Mouse (Mus musculus): ENCODE data around the gene Cp. TPM values are rescaled to one million over a fixed set of nuclear protein-coding genes. Genes with fewer than 3 reads are reported as not detected.

Cp gene
- polyA plus RNA-seq (2012; rRNA removed) = 0.38 and 0.52 TPM in 2 replicates

DNA sequence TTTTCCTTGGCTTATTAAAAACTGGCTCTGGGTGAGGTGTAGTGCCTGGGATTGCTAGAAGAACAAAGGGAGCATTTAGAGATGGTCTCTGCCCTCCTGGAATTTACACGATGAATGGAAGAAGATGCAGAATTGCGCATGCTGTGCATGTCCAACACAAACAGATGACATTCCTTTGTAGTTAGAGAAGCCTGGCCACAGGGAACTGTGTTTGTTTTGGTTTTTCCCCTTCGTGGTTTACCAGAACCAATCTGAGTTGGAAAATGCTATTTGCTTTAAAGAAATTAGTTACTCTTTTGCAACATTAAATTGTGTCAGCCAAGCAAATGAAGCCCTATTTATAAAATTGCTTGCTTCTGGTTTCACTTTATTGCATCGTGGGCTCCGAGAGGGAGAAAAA is at the start of gene Cp:
Gene Cp, plus strand, starts transcription at position 170 of the 400 bp plus-strand sequence.

DNA sequence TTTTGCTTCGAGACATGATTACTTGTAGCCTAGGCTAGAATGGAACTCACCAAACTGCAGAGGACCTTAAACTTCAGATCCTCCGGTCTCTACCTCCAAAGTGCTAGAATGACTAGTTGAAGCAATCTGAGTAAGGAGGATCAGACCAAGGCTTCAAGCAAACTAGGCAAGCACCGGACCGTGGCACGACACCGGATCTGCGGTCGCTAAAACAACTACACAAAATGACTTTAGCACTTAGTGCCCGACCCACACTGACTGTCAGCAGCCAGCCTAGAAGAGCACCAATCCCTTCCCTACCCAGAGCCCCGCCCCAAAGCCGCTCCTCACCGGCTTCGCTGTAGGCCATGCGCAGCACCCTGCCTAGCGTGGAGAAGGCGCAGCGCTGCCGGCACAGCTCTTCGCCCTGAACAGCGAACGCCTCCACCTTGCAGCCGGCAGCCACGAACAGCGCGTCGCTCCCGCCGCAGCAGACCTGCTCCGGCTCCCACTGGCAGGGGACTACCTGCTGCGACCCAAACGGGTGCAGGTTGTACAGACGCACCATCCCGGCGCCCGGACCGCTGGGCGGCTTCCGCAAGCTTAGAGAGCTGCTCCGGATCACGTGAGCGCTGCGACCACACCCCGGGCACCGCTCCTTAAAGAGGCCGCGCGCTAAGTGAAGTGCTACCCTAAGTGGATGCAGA is 78.0 kb downstream of the Cp start, which contains the start of gene Hps3:
Gene Hps3, minus strand, starts transcription at position 597 of the 686 bp plus-strand sequence.

DNA sequence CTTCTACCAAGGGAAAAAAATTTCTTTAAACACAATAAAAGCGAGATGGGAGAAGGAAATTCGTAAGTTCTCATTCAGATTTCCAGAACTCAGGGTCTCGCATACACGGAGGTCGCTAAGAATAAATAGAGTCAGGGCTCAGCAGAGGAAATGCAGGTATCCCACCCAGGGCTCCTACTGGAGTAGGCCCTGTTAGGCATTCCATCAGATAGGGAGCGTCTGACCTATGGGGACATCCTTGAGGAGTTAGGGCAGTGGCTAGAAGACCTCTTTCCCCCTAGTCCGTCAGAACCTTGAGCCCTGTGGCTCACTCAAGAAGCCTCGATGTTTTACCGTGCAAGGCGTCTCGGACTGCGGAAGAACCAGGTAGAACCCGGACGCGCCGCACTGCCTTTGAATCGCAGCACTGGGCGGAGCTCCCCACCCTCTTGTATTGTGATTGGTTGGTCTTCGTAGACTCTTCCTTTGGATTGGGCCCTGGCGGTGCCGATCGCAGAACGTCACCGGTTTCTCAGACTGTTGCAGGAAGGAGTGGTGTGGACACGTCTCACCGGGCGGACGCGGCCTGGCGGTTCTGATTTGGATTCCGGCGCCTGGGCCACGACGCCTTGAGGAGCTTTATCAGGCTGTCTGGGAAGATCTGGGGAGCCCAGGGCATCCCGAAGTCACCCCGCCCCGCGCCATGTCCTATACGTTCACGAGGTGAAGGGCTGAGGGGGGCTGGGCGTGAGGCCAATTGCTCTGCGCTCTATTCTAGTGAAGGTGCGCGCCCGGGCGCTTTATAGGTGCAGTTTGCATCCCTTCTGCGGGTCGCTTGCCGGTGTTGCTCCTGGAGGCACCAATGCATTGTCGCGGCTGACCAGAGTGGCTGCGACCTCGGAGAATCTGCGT is 100.7 kb downstream of the Cp start, which contains the start of gene Hltf:
Gene Hltf, plus strand, starts transcription at position 506 of the 891 bp plus-strand sequence.

Other genes starting within 250 kb of the Cp start
- gene Hps3, start 78.3 kb downstream of the Cp start, polyA plus RNA-seq (2012; rRNA removed) = 5.6 and 17.6 TPM in 2 replicates
- 0.29 and 0.92 TPM in 2 replicates for gene Hltf, start 100.8 kb downstream of the Cp start, polyA plus RNA-seq (2012; rRNA removed)
- gene Gyg, start 198.3 kb downstream of the Cp start, polyA plus RNA-seq (2012; rRNA removed) = 4.5 and 5.2 TPM in 2 replicates